Mouse (Mus musculus) limb, embryonic 11.5 days (tissue): Measurements from ENCODE around the gene 2210011C24Rik. TPM values are rescaled to one million over a fixed set of nuclear protein-coding genes. Genes with fewer than 3 reads are reported as not detected.

ENCODE experiments used
- ATAC-seq: fragments of 200-750 bp; cut with Nextera tagmentation; 2 replicates; pipeline ENCODE4 v1.8.0; 2017; ENCODE audit warnings: low read depth; ENCODE audit not compliant: insufficient number of reproducible peaks, low FRiP score, low TSS enrichment
- DNase-seq: peaks from one replicate; pipeline ENCODE4 v3.0.0-alpha.2; 2015; ENCODE audit warnings: low spot score
- H3K27ac ChIP-seq: fragments of 300-500 bp; sonication (generic); replicated peaks from 2 replicates; pipeline ENCODE4 v1.5.1; 2014; ENCODE audit warnings: low read depth, mild to moderate bottlenecking, low read length
- H3K27me3 ChIP-seq: fragments of 300-500 bp; sonication (generic); 2 replicates; pipeline ENCODE4 v1.6.1; 2014; ENCODE audit warnings: mild to moderate bottlenecking, low read length, mixed read lengths; ENCODE audit not compliant: control insufficient read depth, insufficient read depth
- H3K36me3 ChIP-seq: fragments of 300-500 bp; sonication (generic); 2 replicates; pipeline ENCODE4 v1.6.1; 2014; ENCODE audit warnings: mild to moderate bottlenecking, low read length, moderate library complexity, mixed read lengths; ENCODE audit not compliant: control insufficient read depth, insufficient read depth
- H3K4me1 ChIP-seq: fragments of 300-500 bp; sonication (generic); 2 replicates; pipeline ENCODE4 v1.6.1; 2014; ENCODE audit warnings: low read length, mixed read lengths; ENCODE audit not compliant: control insufficient read depth, insufficient read depth
- H3K4me2 ChIP-seq: fragments of 300-500 bp; sonication (generic); 2 replicates; pipeline ENCODE4 v1.6.1; 2014; ENCODE audit warnings: low read depth, mild to moderate bottlenecking, moderate library complexity; ENCODE audit not compliant: severe bottlenecking
- H3K4me3 ChIP-seq: fragments of 300-500 bp; sonication (generic); 2 replicates; pipeline ENCODE4 v1.5.1; 2014; ENCODE audit warnings: low read depth, low read length
- H3K9ac ChIP-seq: fragments of 300-500 bp; sonication (generic); 2 replicates; pipeline ENCODE4 v1.6.1; 2014; ENCODE audit warnings: mild to moderate bottlenecking, low read length
- H3K9me3 ChIP-seq: fragments of 300-500 bp; sonication (generic); 2 replicates; pipeline ENCODE4 v1.6.1; 2016; ENCODE audit warnings: low read length; ENCODE audit not compliant: control insufficient read depth
- WGBS: fragments of 180-500 bp; shearing (Covaris S2); extraction: QIAGEN DNeasy Blood & Tissue Kit; methylation state at CpG from one replicate; pipeline ENCODE4 v1.1.7; 2014; 5-methylcytosine and 5-hydroxymethylcytosine counted together
- polyA plus RNA-seq: library from polyadenylated mRNA; unstranded; fragments of >200 nt; fragmentation: Nextera tagmentation; extraction: Ambion mirVana; gene quantifications from 2 replicates; pipeline ENCODE4 v1.2.1, GENCODE M21; 2014

Gene 2210011C24Rik
- polyA plus RNA-seq, 1 experiment from 2014 or later, result 0.35 TPM

DNA sequence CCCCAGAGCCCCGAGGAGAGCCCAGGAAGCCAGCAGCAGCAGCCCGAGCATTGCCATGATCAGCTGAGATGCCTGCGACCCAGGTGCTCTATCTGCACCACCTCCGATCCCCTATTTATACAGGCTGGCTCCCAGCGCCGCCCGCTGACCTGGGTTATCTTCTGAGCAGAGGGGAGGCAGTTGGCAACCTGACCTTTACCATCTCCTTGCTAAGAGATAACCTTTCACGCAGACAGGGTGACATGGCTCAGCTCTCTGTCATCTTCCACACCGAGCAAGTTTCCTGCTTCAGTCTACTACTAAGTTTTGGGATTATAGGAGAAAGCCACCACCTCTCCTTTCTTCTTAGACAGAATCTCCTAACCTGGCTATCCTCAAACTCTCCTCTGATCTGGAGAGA lies 32.9 kb upstream of the 2210011C24Rik start, which contains the start of gene Rln3:
Rln3 (minus strand) TSS at position 101 of the 400 bp plus-strand sequence.
- peak within 1 kb of the TSS; percentile 17; the same call in 1 of the 2 replicates for H3K4me2 ChIP-seq
- no peaks in the 10 kb centered on the region; the same call in 1 of the 2 replicates for H3K36me3 ChIP-seq
- H3K9ac ChIP-seq, result no peak within 1 kb of the TSS
- H3K27ac ChIP-seq, result no peak within 1 kb of the TSS
- H3K9me3 ChIP-seq, result no peaks in the 10 kb centered on the region
- WGBS, result 5% methylated on average over 9 of the region's 9 CpGs
- no peak for ATAC-seq
- H3K4me3 ChIP-seq, result no peak within 1 kb of the TSS
- H3K4me1 ChIP-seq, result peaks cover 7% of the 10 kb centered on the region; the same call in 1 of the 2 replicates
- DNase-seq, result no peak
- H3K27me3 ChIP-seq, result peaks cover 45% of the 10 kb centered on the region

DNA sequence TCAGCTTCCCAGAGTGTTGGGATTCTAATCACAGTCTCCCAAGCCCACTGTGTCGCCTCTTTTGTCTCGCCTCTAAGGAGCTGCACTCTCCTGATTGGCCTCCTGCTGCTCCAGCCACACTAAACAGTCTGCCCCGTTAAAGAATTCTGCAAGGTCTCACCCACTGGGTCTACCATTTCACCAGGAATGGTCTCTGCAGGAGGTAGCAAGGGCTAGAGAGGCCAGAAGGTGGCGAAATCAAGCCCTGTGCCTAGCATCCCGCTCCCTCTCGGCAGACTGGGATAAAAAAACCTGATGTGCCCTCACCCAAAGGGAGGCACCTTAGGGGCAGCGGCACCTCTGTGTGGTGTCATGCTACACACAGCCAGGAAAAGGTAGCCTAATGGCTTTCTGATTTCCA lies 32.1 kb upstream of the 2210011C24Rik start:
- WGBS, result 2% methylated on average over 7 of the region's 7 CpGs
- no peak overlapping the region for H3K4me3 ChIP-seq
- H3K9me3 ChIP-seq, result no peaks in the 10 kb centered on the region
- no peak overlapping the region for H3K4me2 ChIP-seq
- no peak overlapping the region for H3K9ac ChIP-seq
- no peaks in the 10 kb centered on the region; the same call in 1 of the 2 replicates for H3K36me3 ChIP-seq
- DNase-seq (no peak), ATAC-seq (no peak)
- peaks cover 45% of the 10 kb centered on the region for H3K27me3 ChIP-seq
- H3K27ac ChIP-seq, result no peak overlapping the region
- peaks cover 7% of the 10 kb centered on the region; the same call in 1 of the 2 replicates for H3K4me1 ChIP-seq

- 31% methylated on average over 12 of the region's 12 CpGs for WGBS
- Histone ChIP-seq H3K4me1 (peaks cover 7% of the 10 kb centered on the region; the same call in 1 of the 2 replicates), H3K27ac (no peak overlapping the region), H3K36me3 (no peaks in the 10 kb centered on the region; the same call in 1 of the 2 replicates), H3K4me3 (no peak overlapping the region; the same call in 1 of the 2 replicates), H3K27me3 (peaks cover 45% of the 10 kb centered on the region), H3K9me3 (no peaks in the 10 kb centered on the region), H3K4me2 (peak overlapping the region; percentile 74; the same call in 1 of the 2 replicates), H3K9ac (no peak overlapping the region)
- ATAC-seq (no peak), DNase-seq (peak; percentile 29)
Measured at GRCm38 (mm10) chr8:84042948-84043342, 31.0 kb upstream of the 2210011C24Rik start.

DNA sequence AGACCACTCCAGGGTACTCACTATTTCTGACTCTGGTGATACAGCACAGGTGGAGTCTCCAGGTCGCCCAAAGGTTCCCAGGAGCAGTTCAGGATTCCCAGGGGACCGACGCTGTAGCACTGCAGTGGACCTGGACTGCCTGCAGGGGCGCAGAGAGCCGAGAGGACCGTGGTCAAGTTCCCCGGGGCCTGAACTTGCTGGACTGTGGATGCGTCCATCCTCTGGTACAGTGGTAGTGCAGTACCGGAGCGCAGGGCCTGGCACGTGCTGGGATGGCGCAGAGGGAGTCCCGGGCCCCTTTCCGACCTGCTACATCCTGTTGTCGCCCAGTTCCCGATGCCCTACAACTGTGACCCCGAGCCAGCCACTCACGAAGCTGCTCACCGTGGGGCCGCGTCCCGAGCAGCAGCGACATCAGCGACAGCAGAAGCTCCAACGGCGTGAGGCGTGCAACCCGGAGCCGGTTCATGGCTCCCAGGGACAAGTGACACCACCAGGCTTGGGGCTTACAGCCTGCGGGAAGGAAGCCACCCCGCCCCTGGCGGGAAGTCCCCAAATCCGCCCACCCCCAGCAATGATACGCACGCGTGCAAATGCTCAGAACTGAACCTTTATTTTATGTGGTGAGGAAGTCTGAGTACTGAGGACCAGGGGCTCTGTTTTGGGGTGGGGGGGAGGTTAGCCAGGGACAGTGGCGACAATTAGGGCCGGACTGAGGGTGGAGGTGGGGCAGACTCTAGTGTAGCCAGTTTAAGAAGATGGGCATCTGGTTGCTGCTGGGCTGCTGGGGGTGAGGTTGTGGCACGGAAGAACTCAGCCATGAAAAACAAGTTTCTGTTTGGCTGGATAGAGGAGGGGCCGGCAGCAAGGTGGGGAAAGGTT lies 30.3 kb upstream of the 2210011C24Rik start, which contains the start of gene Il27ra:
Il27ra (minus strand) TSS at position 524 of the 882 bp plus-strand sequence.
- Histone ChIP-seq H3K27me3 (peaks cover 45% of the 10 kb centered on the region), H3K4me2 (peak within 1 kb of the TSS; percentile 74), H3K4me3 (peak within 1 kb of the TSS; percentile 26), H3K9me3 (no peaks in the 10 kb centered on the region), H3K9ac (peak within 1 kb of the TSS; percentile 47; the same call in 1 of the 2 replicates), H3K36me3 (no peaks in the 10 kb centered on the region; the same call in 1 of the 2 replicates), H3K4me1 (peaks cover 7% of the 10 kb centered on the region; the same call in 1 of the 2 replicates), H3K27ac (no peak within 1 kb of the TSS)
- WGBS, result 5% methylated on average over 40 of the region's 40 CpGs
- ATAC-seq, result peak; percentile 52; the same call in 1 of the 2 replicates
- peak; percentile 81 for DNase-seq

DNA sequence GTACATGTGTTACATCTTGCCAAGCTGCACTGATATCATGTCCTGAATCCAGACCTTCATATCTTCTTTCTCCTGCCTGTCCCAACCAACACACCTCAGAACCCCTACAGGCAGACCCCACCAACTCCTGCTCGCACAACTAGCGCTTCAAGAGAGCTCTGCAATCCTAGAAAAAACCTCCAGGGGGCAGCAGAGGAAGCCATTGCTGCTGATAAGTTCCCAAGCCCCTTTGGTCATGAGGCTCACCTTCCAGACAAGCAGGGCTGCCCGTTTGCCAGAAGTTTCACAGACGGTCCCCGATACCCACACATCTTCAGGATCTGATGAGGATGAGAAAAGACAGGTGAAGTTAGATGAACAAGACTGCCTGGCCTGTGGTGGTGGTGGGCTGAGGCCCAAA lies 27.1 kb upstream of the 2210011C24Rik start:
- Histone ChIP-seq H3K27me3 (peaks cover 32% of the 10 kb centered on the region), H3K9ac (no peak overlapping the region), H3K9me3 (no peaks in the 10 kb centered on the region), H3K36me3 (no peaks in the 10 kb centered on the region; the same call in 1 of the 2 replicates), H3K4me1 (peaks cover 7% of the 10 kb centered on the region; the same call in 1 of the 2 replicates), H3K27ac (no peak overlapping the region), H3K4me3 (no peak overlapping the region), H3K4me2 (no peak overlapping the region)
- WGBS, result 6% methylated on average over 5 of the region's 5 CpGs
- DNase-seq (peak; percentile 93), ATAC-seq (no peak)

GRCm38 (mm10) chr8:84038015-84038414 lies 26.0 kb upstream of the 2210011C24Rik start:
- no peak overlapping the region for H3K4me2 ChIP-seq
- no peaks in the 10 kb centered on the region for H3K9me3 ChIP-seq
- H3K4me3 ChIP-seq, result no peak overlapping the region
- 81% methylated on average over 5 of the region's 5 CpGs for WGBS
- no peaks in the 10 kb centered on the region; the same call in 1 of the 2 replicates for H3K36me3 ChIP-seq
- H3K27ac ChIP-seq, result no peak overlapping the region
- no peak overlapping the region for H3K9ac ChIP-seq
- H3K4me1 ChIP-seq, result peaks cover 7% of the 10 kb centered on the region; the same call in 1 of the 2 replicates
- peaks cover 21% of the 10 kb centered on the region for H3K27me3 ChIP-seq
- no peak for ATAC-seq
- no peak for DNase-seq

DNA sequence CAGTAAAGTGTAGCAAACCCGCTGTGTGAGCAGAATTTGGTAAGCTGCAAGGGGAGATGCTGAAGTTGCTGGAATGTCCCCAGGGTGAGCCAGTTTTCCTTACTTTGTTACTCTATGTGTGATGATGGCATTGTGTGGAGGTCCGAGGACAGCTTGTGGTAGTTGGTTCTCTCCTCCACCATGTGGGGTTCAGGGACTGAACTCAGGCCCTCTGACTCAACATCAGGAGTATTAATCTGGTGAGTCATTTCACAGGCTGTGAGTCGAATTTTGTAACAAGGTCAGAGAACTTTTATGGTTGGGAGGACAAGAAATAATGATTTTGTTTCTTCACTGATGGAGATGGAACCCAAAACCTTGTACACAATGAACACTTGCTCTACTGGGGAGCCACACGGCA lies 20.8 kb upstream of the 2210011C24Rik start:
- H3K4me3 ChIP-seq, result no peak overlapping the region
- peaks cover 5% of the 10 kb centered on the region for H3K27me3 ChIP-seq
- H3K9ac ChIP-seq, result no peak overlapping the region
- no peaks in the 10 kb centered on the region for H3K4me1 ChIP-seq
- ATAC-seq (no peak), DNase-seq (no peak)
- H3K27ac ChIP-seq, result no peak overlapping the region
- no peaks in the 10 kb centered on the region for H3K9me3 ChIP-seq
- no peaks in the 10 kb centered on the region for H3K36me3 ChIP-seq
- no peak overlapping the region for H3K4me2 ChIP-seq
- WGBS, result 77% methylated on average over 4 of the region's 4 CpGs

- Histone ChIP-seq H3K9ac (no peak overlapping the region), H3K27me3 (peaks cover 27% of the 10 kb centered on the region), H3K36me3 (no peaks in the 10 kb centered on the region), H3K4me2 (no peak overlapping the region), H3K4me3 (no peak overlapping the region), H3K9me3 (no peaks in the 10 kb centered on the region), H3K4me1 (0 out of 2 replicates have a peak, but pooled peaks cover 2% of the 10 kb centered on the region), H3K27ac (no peak overlapping the region)
- ATAC-seq (no peak), DNase-seq (no peak)
- 86% methylated on average over 5 of the region's 5 CpGs for WGBS
Measured at GRCm38 (mm10) chr8:84029272-84029671, 17.3 kb upstream of the 2210011C24Rik start.
